ENCODE assay signal across 7 mouse cellular contexts in the genomic region with DNA sequence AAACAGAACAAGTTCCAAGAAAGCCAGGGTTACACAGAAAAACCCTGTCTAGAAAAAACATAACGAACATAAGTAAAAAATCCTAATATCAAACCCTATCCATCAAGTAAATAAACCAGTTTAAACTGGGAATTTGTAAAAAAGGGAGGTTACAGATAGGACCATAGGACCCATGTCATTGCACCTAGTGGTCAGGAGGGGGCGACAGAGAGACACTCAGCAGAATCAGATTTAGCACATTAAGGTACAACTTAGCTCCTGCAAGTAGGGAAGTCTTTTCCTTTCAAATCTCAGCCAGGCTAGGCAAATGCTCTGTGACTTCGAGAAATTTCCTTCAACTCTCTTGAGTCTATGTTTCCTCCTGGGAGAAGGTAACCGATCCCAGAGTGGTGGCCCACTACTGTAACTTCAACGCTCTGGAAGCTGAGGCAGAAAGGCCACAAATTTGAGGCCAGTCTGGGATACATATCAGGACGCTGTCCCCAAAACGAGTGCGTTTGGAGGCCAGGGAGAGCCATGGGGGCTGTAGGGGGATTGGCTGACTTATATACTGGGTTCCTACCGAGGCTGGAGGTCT. TPM values are rescaled to one million over a fixed set of nuclear protein-coding genes. Genes with fewer than 3 reads are reported as not detected.
DNase-seq lines count a peak whose midpoint lies in the region; ATAC-seq and TF ChIP-seq lines count a peak whose summit lies in the region.

No protein-coding gene starts in this region.

- H3K27ac ChIP-seq in embryonic facial prominence, embryonic 12.5 days: 0 out of 2 replicates have a peak overlapping the region, but pooled peaks have one; percentile 25
- H3K27ac ChIP-seq in lung, postnatal 0 days (ENCODE audit: low read length): peak overlapping the region; percentile 86

- peak; percentile 34; the same call in 1 of the 2 replicates for ATAC-seq in G1E (ENCODE audit: extremely low read depth, insufficient number of reproducible peaks, low FRiP score, poor library complexity, severe bottlenecking)
- no peak for ATAC-seq in embryonic facial prominence, embryonic 12.5 days (ENCODE audit: insufficient number of reproducible peaks, insufficient read depth, low FRiP score, low TSS enrichment)
- ATAC-seq in lung, postnatal 0 days: peak; percentile 57

- DNase-seq in G1E (ENCODE audit: low spot score): peak; percentile 33
- DNase-seq in adrenal gland, adult 8-10 months: peak; percentile 28
- DNase-seq in heart, postnatal 14 days: peak; percentile 61 to 69
- peak; percentile 69 for DNase-seq in layer of hippocampus, adult 11-12 months (ENCODE audit: low spot score)
- peak; percentile 81 for DNase-seq in lung, postnatal 0 days (ENCODE audit: low spot score)
- DNase-seq in right cerebral cortex, adult 18-20 months: peak; percentile 59

- intact Hi-C loops in heart, postnatal 14 days (cut with DNase I): no loop called here

- TF ChIP-seq CTCF in G1E (IDR thresholded peaks at IDR 0.05; ENCODE audit: low read depth, low read length): peak; percentile 98
- peak; percentile 96 for TF ChIP-seq CTCF in lung, postnatal 0 days (IDR thresholded peaks at IDR 0.05)

- 72% methylated on average over 9 of the region's 9 CpGs for WGBS in embryonic facial prominence, embryonic 12.5 days
- WGBS in lung, postnatal 0 days: 44% methylated on average over 9 of the region's 9 CpGs

- H3K27me3 ChIP-seq in G1E (ENCODE audit: insufficient read depth, low read length): peaks cover 6% of the 10 kb centered on the region; the same call in 1 of the 2 replicates
- no peaks in the 10 kb centered on the region for H3K27me3 ChIP-seq in embryonic facial prominence, embryonic 12.5 days
- no peaks in the 10 kb centered on the region for H3K27me3 ChIP-seq in lung, postnatal 0 days (replicated peaks; ENCODE audit: insufficient read depth, low read length)

- no peak for TF ChIP-seq EP300 in lung, postnatal 0 days (IDR thresholded peaks at IDR 0.05)

- no peak overlapping the region for H3K4me3 ChIP-seq in G1E (ENCODE audit: low read depth, low read length)
- no peak overlapping the region for H3K4me3 ChIP-seq in embryonic facial prominence, embryonic 12.5 days
- no peak overlapping the region for H3K4me3 ChIP-seq in lung, postnatal 0 days (ENCODE audit: low read depth, low read length)

- no peak overlapping the region for H3K9ac ChIP-seq in embryonic facial prominence, embryonic 12.5 days
- H3K9ac ChIP-seq in lung, postnatal 0 days (replicated peaks; ENCODE audit: low read depth): no peak overlapping the region

- H3K4me2 ChIP-seq in embryonic facial prominence, embryonic 12.5 days (replicated peaks): no peak overlapping the region
- H3K4me2 ChIP-seq in lung, postnatal 0 days (replicated peaks; ENCODE audit: low read depth, low read length): no peak overlapping the region

- H3K4me1 ChIP-seq in G1E (ENCODE audit: insufficient read depth, low read depth, low read length): no peaks in the 10 kb centered on the region
- H3K4me1 ChIP-seq in embryonic facial prominence, embryonic 12.5 days: 0 out of 2 replicates have a peak, but pooled peaks cover 3% of the 10 kb centered on the region
- H3K4me1 ChIP-seq in lung, postnatal 0 days (ENCODE audit: insufficient read depth, low read depth, low read length): no peaks in the 10 kb centered on the region

- H3K9me3 ChIP-seq in G1E (replicated peaks): no peaks in the 10 kb centered on the region
- no peaks in the 10 kb centered on the region for H3K9me3 ChIP-seq in embryonic facial prominence, embryonic 12.5 days
- H3K9me3 ChIP-seq in lung, postnatal 0 days (ENCODE audit: low read length): no peaks in the 10 kb centered on the region

- no peaks in the 10 kb centered on the region for H3K36me3 ChIP-seq in G1E (replicated peaks)
- peaks cover 61% of the 10 kb centered on the region for H3K36me3 ChIP-seq in embryonic facial prominence, embryonic 12.5 days
- H3K36me3 ChIP-seq in lung, postnatal 0 days (ENCODE audit: insufficient read depth, low read length): peaks cover 5% of the 10 kb centered on the region; the same call in 1 of the 2 replicates

RNA-seq across cellular contexts. Expression of a gene that starts 59.4 kb away (rescaled TPM):
- total RNA-seq in G1E (2014; fragmentation: Nextera tagmentation): 176 and 183 TPM in 2 replicates
- 53.0 and 55.7 TPM in 2 replicates for total RNA-seq in G1E (2017)
- 220 and 291 TPM in 2 replicates for polyA plus RNA-seq in G1E (2012)
- total RNA-seq in adrenal gland, adult 8-10 months (2022): 100 to 1,000 TPM; 215 to 303 (median 258) TPM
- 227 and 232 TPM in 2 replicates for polyA plus RNA-seq in embryonic facial prominence, embryonic 12.5 days (2016; fragmentation: Nextera tagmentation; extraction: Ambion mirVana)
- 100 to 1,000 TPM; 188 to 204 TPM for total RNA-seq in heart, postnatal 14 days (2021)
- polyA plus RNA-seq in lung, postnatal 0 days (2015; fragmentation: Nextera tagmentation; extraction: Ambion mirVana): 84.9 and 110 TPM in 2 replicates

Comparison
In these comparisons a context has a peak if more than half of its experiments do, and no peak if none do; other contexts are left out.
1. DNase-seq: peak in every context shown above with its lines; median percentile 81 in lung, postnatal 0 days; 69 in layer of hippocampus, adult 11-12 months; 65 in heart, postnatal 14 days; 59 in right cerebral cortex, adult 18-20 months; 33 in G1E; 28 in adrenal gland, adult 8-10 months.